Mouse (Mus musculus): Measurements from ENCODE around the gene Dach2. TPM values are rescaled to one million over a fixed set of nuclear protein-coding genes. Genes with fewer than 3 reads are reported as not detected.
"Not testable (repeated sequence)": the region's sequence is repeated elsewhere in the genome, so short reads cannot be mapped to it uniquely, and the experiment has no call there.

Gene Dach2
- total RNA-seq (2021), result under 1 TPM; 0.47 to 0.49 TPM
- long read RNA-seq, experiment 1, result 0 reads
- long read RNA-seq, experiment 2, result 0 reads

- DNase-seq, result no peak
Observed at GRCm38 (mm10) chrX:113297404-113297803, at the start of gene Dach2. TSS of gene Dach2 (plus strand) at chrX:113297510.

GRCm38 (mm10) chrX:113252427-113252826 is 44.9 kb upstream of the Dach2 start:
- not testable (repeated sequence) for DNase-seq

GRCm38 (mm10) chrX:113298031-113298430 is 721 bp downstream of the Dach2 start:
- DNase-seq, result peak; percentile 22

- no peak for DNase-seq
Observed at GRCm38 (mm10) chrX:113298468-113298867, 1.2 kb downstream of the Dach2 start.

GRCm38 (mm10) chrX:113304323-113304722 is 7.0 kb downstream of the Dach2 start:
- no peak for DNase-seq

GRCm38 (mm10) chrX:113338143-113338542 is 40.8 kb downstream of the Dach2 start:
- no peak for DNase-seq

GRCm38 (mm10) chrX:113394417-113394816 is 97.1 kb downstream of the Dach2 start:
- no peak for DNase-seq

- no peak for DNase-seq
Observed at GRCm38 (mm10) chrX:113408756-113409155, 111.4 kb downstream of the Dach2 start.

- DNase-seq, result no peak
Observed at GRCm38 (mm10) chrX:113421517-113422187, 124.3 kb downstream of the Dach2 start.

- DNase-seq, result no peak
Observed at GRCm38 (mm10) chrX:113482131-113482530, 184.8 kb downstream of the Dach2 start.

GRCm38 (mm10) chrX:113545106-113545505 is 247.8 kb downstream of the Dach2 start:
- DNase-seq, result no peak

- no peak for DNase-seq
Observed at GRCm38 (mm10) chrX:113563897-113564296, 266.6 kb downstream of the Dach2 start.

GRCm38 (mm10) chrX:113666069-113666468 is 368.8 kb downstream of the Dach2 start:
- DNase-seq, result no peak

GRCm38 (mm10) chrX:113687163-113687562 is 389.9 kb downstream of the Dach2 start:
- DNase-seq, result no peak

- no peak for DNase-seq
Observed at GRCm38 (mm10) chrX:113712363-113712762, 415.1 kb downstream of the Dach2 start.

GRCm38 (mm10) chrX:113724124-113724523 is 426.8 kb downstream of the Dach2 start:
- no peak for DNase-seq

GRCm38 (mm10) chrX:113747122-113747521 is 449.8 kb downstream of the Dach2 start:
- no peak for DNase-seq

- DNase-seq, result no peak
Observed at GRCm38 (mm10) chrX:113792264-113792663, 495.0 kb downstream of the Dach2 start.

GRCm38 (mm10) chrX:113810369-113810768 is 513.1 kb downstream of the Dach2 start:
- DNase-seq, result no peak

GRCm38 (mm10) chrX:113826810-113827209 is 529.5 kb downstream of the Dach2 start:
- no peak for DNase-seq

GRCm38 (mm10) chrX:113833062-113833461 is 535.8 kb downstream of the Dach2 start:
- no peak for DNase-seq

- DNase-seq, result no peak
Observed at GRCm38 (mm10) chrX:113867835-113868495, 570.7 kb downstream of the Dach2 start.
